Mouse (Mus musculus) ES-E14 (cell line): ENCODE results near the gene Zswim9.

ENCODE experiments used
- HCFC1 ChIP-seq: IDR thresholded peaks from 2 replicates; pipeline ENCODE4 v1.6.1; 2012; ENCODE audit warnings: low read length, inconsistent platforms, borderline replicate concordance; ENCODE audit not compliant: insufficient read depth
- MAFK ChIP-seq: IDR thresholded peaks from 2 replicates; pipeline ENCODE4 v1.6.1; 2014; ENCODE audit warnings: mild to moderate bottlenecking, low read depth, low read length, inconsistent platforms; ENCODE audit not compliant: insufficient read depth
- ZC3H11A ChIP-seq: IDR thresholded peaks from 2 replicates; pipeline ENCODE4 v1.6.1; 2012; ENCODE audit warnings: low read depth, mild to moderate bottlenecking, inconsistent platforms, low read length, borderline replicate concordance
- ZNF384 ChIP-seq: IDR thresholded peaks from 2 replicates; pipeline ENCODE4 v1.6.1; 2012; ENCODE audit warnings: low read depth, low read length, inconsistent platforms

GRCm38 (mm10) chr7:13290041-13290675 is 11.6 kb upstream of the Zswim9 start:
- no peak for TF ChIP-seq MAFK
- no peak for TF ChIP-seq ZNF384
- TF ChIP-seq HCFC1 = no peak
- no peak for TF ChIP-seq ZC3H11A
